Mouse (Mus musculus): ENCODE measurements around the gene Wdr3. TPM values are rescaled to one million over a fixed set of nuclear protein-coding genes. Genes with fewer than 3 reads are reported as not detected.

Gene Wdr3
- polyA plus RNA-seq (2017; shearing (Covaris generic)): 10 to 100 TPM; 51.3 to 68.1 TPM

DNA sequence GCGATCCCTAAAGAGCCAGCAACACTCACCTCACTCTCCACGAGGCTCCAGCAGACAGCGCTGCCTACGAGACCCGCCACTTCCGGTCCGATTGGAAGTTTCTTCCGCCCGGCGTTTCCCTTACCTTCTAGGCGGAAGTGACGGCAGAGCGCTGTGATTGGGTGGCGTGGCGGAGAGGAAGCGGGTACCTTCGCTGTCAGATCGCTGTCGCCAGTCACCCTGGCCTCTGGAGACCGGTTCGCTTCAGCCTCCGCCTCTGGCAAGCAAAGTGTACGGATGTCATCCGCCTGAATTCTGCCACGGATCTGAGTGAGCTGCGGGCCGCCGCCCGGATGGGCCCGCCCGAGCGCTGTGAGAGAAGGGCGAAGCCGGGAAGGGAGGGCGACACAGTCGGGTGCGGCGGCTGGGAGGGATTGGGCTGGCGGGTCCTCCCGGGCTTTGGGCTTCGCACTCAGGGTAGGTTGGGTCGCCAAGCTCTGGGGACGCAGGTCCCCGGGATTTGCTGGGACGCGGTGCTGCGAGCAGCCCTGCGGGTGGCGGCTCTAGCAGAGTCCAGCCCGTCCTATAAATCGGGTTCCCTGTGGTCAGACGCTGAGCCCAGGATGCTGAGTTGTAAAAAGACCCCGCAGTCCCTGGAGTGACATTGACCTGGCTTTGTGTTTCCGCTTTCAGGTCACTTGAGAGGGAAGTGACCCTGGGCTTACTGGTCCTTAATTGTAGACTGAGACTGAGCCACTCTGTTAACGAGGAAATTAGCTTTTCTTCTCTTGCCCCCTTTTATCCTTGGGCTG lies at the start of gene Wdr3, which contains the start of gene Gdap2:
TSS of gene Wdr3 (minus strand) at position 93 of the 791 bp plus-strand sequence.
TSS of gene Gdap2 (plus strand) at position 67 of the 791 bp plus-strand sequence.

Other genes starting within 250 kb of the Wdr3 start
- 10 to 100 TPM; 31.5 to 38.9 TPM for gene Gdap2, start within 50 bp of the Wdr3 start, polyA plus RNA-seq (2017; shearing (Covaris generic))

All from activated CD4-positive, CD25-positive, alpha-beta regulatory T cell (primary cell).